In genomic region chr12:85217733-85218310, GRCm38 (mm10) we compare ENCODE assay signal across 27 mouse cellular contexts. TPM values are rescaled to one million over a fixed set of nuclear protein-coding genes. Genes with fewer than 3 reads are reported as not detected.
A peak's percentile ranks its signal among the peaks of the same experiment; 100 is the strongest.
DNase-seq lines count a peak whose midpoint lies in the region; ATAC-seq and TF ChIP-seq lines count a peak whose summit lies in the region.
"Had no signal": no experiment of that assay in that cellular context is flagged by ENCODE, and none has a peak within 500 bp of the region (broad histone marks: within the 10 kb centered on the region; RNA-seq: fewer than 3 reads in every experiment).

No protein-coding gene starts in this region.

- H3K27me3 ChIP-seq in intestine, embryonic 16.5 days (replicated peaks; ENCODE audit: control insufficient read depth, insufficient read depth, low read length), result no peaks in the 10 kb centered on the region
- no peaks in the 10 kb centered on the region for H3K27me3 ChIP-seq in intestine, postnatal 0 days (replicated peaks; ENCODE audit: control insufficient read depth, insufficient read depth, low read length)
- H3K27me3 ChIP-seq in stomach, embryonic 14.5 days (ENCODE audit: control insufficient read depth, insufficient read depth, low read length), result no peaks in the 10 kb centered on the region
- no peaks in the 10 kb centered on the region for H3K27me3 ChIP-seq in stomach, postnatal 0 days (ENCODE audit: control insufficient read depth, insufficient read depth, low read length)
- H3K27me3 ChIP-seq in stomach, embryonic 16.5 days (ENCODE audit: control insufficient read depth, insufficient read depth, low read length), result no peaks in the 10 kb centered on the region
- H3K27me3 ChIP-seq: embryonic facial prominence, embryonic 12.5 days; embryonic facial prominence, embryonic 15.5 days; heart, embryonic 12.5 days; heart, embryonic 15.5 days; Patski had no signal

- no peak overlapping the region for H3K4me2 ChIP-seq in intestine, embryonic 16.5 days (ENCODE audit: low read depth, low read length)
- H3K4me2 ChIP-seq in intestine, postnatal 0 days (replicated peaks; ENCODE audit: low read depth), result no peak overlapping the region
- no peak overlapping the region for H3K4me2 ChIP-seq in stomach, embryonic 14.5 days (replicated peaks; ENCODE audit: low read depth, low read length)
- H3K4me2 ChIP-seq in stomach, postnatal 0 days (replicated peaks; ENCODE audit: low read depth), result no peak overlapping the region
- no peak overlapping the region for H3K4me2 ChIP-seq in stomach, embryonic 16.5 days (ENCODE audit: low read depth, low read length)

- TF ChIP-seq EP300 in stomach, postnatal 0 days (optimal IDR thresholded peaks at IDR 0.05), result no peak

- no peak overlapping the region for H3K27ac ChIP-seq in intestine, embryonic 16.5 days (ENCODE audit: low read length)
- H3K27ac ChIP-seq in intestine, postnatal 0 days (ENCODE audit: low read depth, low read length), result no peak overlapping the region
- no peak overlapping the region for H3K27ac ChIP-seq in stomach, embryonic 14.5 days (ENCODE audit: low read length)
- no peak overlapping the region for H3K27ac ChIP-seq in stomach, postnatal 0 days (replicated peaks)
- H3K27ac ChIP-seq in stomach, embryonic 16.5 days (ENCODE audit: low read length), result peak overlapping the region; percentile 15; the same call in 1 of the 2 replicates
- H3K27ac ChIP-seq: embryonic facial prominence, embryonic 15.5 days; heart, adult 2 months; heart, embryonic 15.5 days had no signal

- H3K36me3 ChIP-seq in intestine, embryonic 16.5 days (ENCODE audit: control insufficient read depth, insufficient read depth, low read length), result 0 out of 2 replicates have a peak, but pooled peaks cover under 1% of the 10 kb centered on the region
- H3K36me3 ChIP-seq in intestine, postnatal 0 days (ENCODE audit: control insufficient read depth, insufficient read depth), result peaks cover 16% of the 10 kb centered on the region
- peaks cover 3% of the 10 kb centered on the region; the same call in 1 of the 2 replicates for H3K36me3 ChIP-seq in stomach, embryonic 14.5 days (ENCODE audit: control insufficient read depth, insufficient read depth, low read length)
- H3K36me3 ChIP-seq in stomach, postnatal 0 days (ENCODE audit: control insufficient read depth, insufficient read depth, low read length), result peaks cover 1% of the 10 kb centered on the region; the same call in 1 of the 2 replicates
- H3K36me3 ChIP-seq in stomach, embryonic 16.5 days (ENCODE audit: control insufficient read depth, insufficient read depth, low read length), result no peaks in the 10 kb centered on the region

- no peak for TF ChIP-seq CTCF in intestine, postnatal 0 days (IDR thresholded peaks at IDR 0.05; ENCODE audit: low read depth)
- TF ChIP-seq CTCF in stomach, postnatal 0 days (IDR thresholded peaks at IDR 0.05; ENCODE audit: low read depth), result no peak

- ATAC-seq in intestine, embryonic 16.5 days, result peak; percentile 16; the same call in 1 of the 2 replicates
- no peak for ATAC-seq in intestine, postnatal 0 days
- peak; percentile 66 for ATAC-seq in stomach, embryonic 14.5 days (ENCODE audit: insufficient number of reproducible peaks, insufficient read depth, low FRiP score, low read depth)
- ATAC-seq in stomach, postnatal 0 days (ENCODE audit: low FRiP score, low TSS enrichment), result no peak
- peak; percentile 41; the same call in 1 of the 2 replicates for ATAC-seq in stomach, embryonic 16.5 days (ENCODE audit: insufficient read depth, low FRiP score)
- ATAC-seq: forebrain, embryonic 14.5 days; forebrain, postnatal 0 days; hindbrain, postnatal 0 days; inflammation-experienced regulatory T-cells, adult 6 months; Patski had no signal

- H3K4me1 ChIP-seq in intestine, embryonic 16.5 days (ENCODE audit: control insufficient read depth, insufficient read depth, low read length), result peaks cover 6% of the 10 kb centered on the region; the same call in 1 of the 2 replicates
- peaks cover 3% of the 10 kb centered on the region; the same call in 1 of the 2 replicates for H3K4me1 ChIP-seq in intestine, postnatal 0 days (replicated peaks; ENCODE audit: control insufficient read depth, insufficient read depth, low read length)
- H3K4me1 ChIP-seq in stomach, embryonic 14.5 days (ENCODE audit: control insufficient read depth, insufficient read depth, low read length), result peaks cover 14% of the 10 kb centered on the region; the same call in 1 of the 2 replicates
- 0 out of 2 replicates have a peak, but pooled peaks cover 2% of the 10 kb centered on the region for H3K4me1 ChIP-seq in stomach, postnatal 0 days (replicated peaks; ENCODE audit: control insufficient read depth, insufficient read depth)
- peaks cover 15% of the 10 kb centered on the region for H3K4me1 ChIP-seq in stomach, embryonic 16.5 days (ENCODE audit: control insufficient read depth, insufficient read depth, low read length)

- H3K4me3 ChIP-seq in intestine, embryonic 16.5 days (ENCODE audit: low read length), result no peak overlapping the region
- H3K4me3 ChIP-seq in intestine, postnatal 0 days (ENCODE audit: low read depth, low read length), result no peak overlapping the region
- no peak overlapping the region for H3K4me3 ChIP-seq in stomach, embryonic 14.5 days (ENCODE audit: low read depth, low read length)
- H3K4me3 ChIP-seq in stomach, postnatal 0 days (ENCODE audit: low read depth, low read length), result no peak overlapping the region
- H3K4me3 ChIP-seq in stomach, embryonic 16.5 days (replicated peaks; ENCODE audit: low read length), result no peak overlapping the region
- H3K4me3 ChIP-seq: heart, adult 2 months had no signal

- WGBS in intestine, embryonic 16.5 days, result 52% methylated on average over 2 of the region's 2 CpGs
- 44% methylated on average over 2 of the region's 2 CpGs for WGBS in intestine, postnatal 0 days
- WGBS in stomach, embryonic 14.5 days, result 71% methylated on average over 2 of the region's 2 CpGs
- 48% methylated on average over 2 of the region's 2 CpGs for WGBS in stomach, postnatal 0 days
- WGBS in stomach, embryonic 16.5 days, result 53% methylated on average over 2 of the region's 2 CpGs

- no peaks in the 10 kb centered on the region for H3K9me3 ChIP-seq in intestine, embryonic 16.5 days (ENCODE audit: control insufficient read depth, low read length)
- H3K9me3 ChIP-seq in intestine, postnatal 0 days (ENCODE audit: control insufficient read depth), result no peaks in the 10 kb centered on the region
- no peaks in the 10 kb centered on the region for H3K9me3 ChIP-seq in stomach, embryonic 14.5 days (ENCODE audit: control insufficient read depth, low read depth, low read length)
- no peaks in the 10 kb centered on the region for H3K9me3 ChIP-seq in stomach, postnatal 0 days (ENCODE audit: control insufficient read depth, low read length)
- no peaks in the 10 kb centered on the region for H3K9me3 ChIP-seq in stomach, embryonic 16.5 days (replicated peaks; ENCODE audit: control insufficient read depth, low read length)
- H3K9me3 ChIP-seq: embryonic facial prominence, embryonic 12.5 days; embryonic facial prominence, embryonic 15.5 days; heart, embryonic 12.5 days; heart, embryonic 15.5 days had no signal

- H3K9ac ChIP-seq in intestine, embryonic 16.5 days (ENCODE audit: low read depth, low read length), result no peak overlapping the region
- no peak overlapping the region for H3K9ac ChIP-seq in intestine, postnatal 0 days (ENCODE audit: low read depth, low read length)
- no peak overlapping the region for H3K9ac ChIP-seq in stomach, embryonic 14.5 days (replicated peaks; ENCODE audit: low read depth, low read length)
- no peak overlapping the region for H3K9ac ChIP-seq in stomach, postnatal 0 days (ENCODE audit: low read length)
- no peak overlapping the region for H3K9ac ChIP-seq in stomach, embryonic 16.5 days (ENCODE audit: low read length)
- H3K9ac ChIP-seq: embryonic facial prominence, embryonic 12.5 days; embryonic facial prominence, embryonic 15.5 days; heart, embryonic 12.5 days; heart, embryonic 15.5 days had no signal

- peak; percentile 16 for DNase-seq in cerebellum, adult 11-12 months
- no peak for DNase-seq in cerebellum, adult 9-10 months
- no peak for DNase-seq in stomach, postnatal 0 days (ENCODE audit: low spot score)
- no peak for DNase-seq in embryo, embryonic 10.5 days (ENCODE audit: low spot score)
- DNase-seq: adrenal gland, postnatal 10 days; adrenal gland, postnatal 36 days; cerebellum, adult 2 months; cerebellum, postnatal 10 days; cerebellum, postnatal 36 days; forebrain, postnatal 0 days; gastrocnemius, adult 2 months; gastrocnemius, postnatal 25 days; heart, adult 2 months; heart, postnatal 10 days; heart, postnatal 4 days had no signal

RNA-seq across cellular contexts. Expression of gene Eif2b2, which starts 1.5 kb away (rescaled TPM):
- 67.6 and 74.8 TPM in 2 replicates for polyA plus RNA-seq in intestine, embryonic 16.5 days (2015; fragmentation: Nextera tagmentation; extraction: Ambion mirVana)
- 44.5 and 44.9 TPM in 2 replicates for polyA plus RNA-seq in intestine, postnatal 0 days (2015; fragmentation: Nextera tagmentation; extraction: Ambion mirVana)
- 81.1 and 82.5 TPM in 2 replicates for polyA plus RNA-seq in stomach, embryonic 14.5 days (2014; fragmentation: Nextera tagmentation; extraction: Ambion mirVana)
- 50.8 and 58.7 TPM in 2 replicates for polyA plus RNA-seq in stomach, postnatal 0 days (2015; fragmentation: Nextera tagmentation; extraction: Ambion mirVana)
- 72.9 and 82.5 TPM in 2 replicates for polyA plus RNA-seq in stomach, embryonic 16.5 days (2015; fragmentation: Nextera tagmentation; extraction: Ambion mirVana)

RNA-seq across cellular contexts. Expression of gene Pgf, which starts 40.2 kb away (rescaled TPM):
- 12.4 and 14.0 TPM in 2 replicates for polyA plus RNA-seq in intestine, embryonic 16.5 days (2015; fragmentation: Nextera tagmentation; extraction: Ambion mirVana)
- polyA plus RNA-seq in intestine, postnatal 0 days (2015; fragmentation: Nextera tagmentation; extraction: Ambion mirVana), result 3.9 and 4.2 TPM in 2 replicates
- polyA plus RNA-seq in stomach, embryonic 14.5 days (2014; fragmentation: Nextera tagmentation; extraction: Ambion mirVana), result 18.2 and 21.8 TPM in 2 replicates
- 3.0 and 3.5 TPM in 2 replicates for polyA plus RNA-seq in stomach, postnatal 0 days (2015; fragmentation: Nextera tagmentation; extraction: Ambion mirVana)
- polyA plus RNA-seq in stomach, embryonic 16.5 days (2015; fragmentation: Nextera tagmentation; extraction: Ambion mirVana), result 14.9 and 16.3 TPM in 2 replicates
- polyA plus RNA-seq: inflammation-experienced regulatory T-cells, adult 6 months had no signal

RNA-seq across cellular contexts. Expression of gene Mlh3, which starts 52.6 kb away (rescaled TPM):
- 5.5 and 5.7 TPM in 2 replicates for polyA plus RNA-seq in intestine, embryonic 16.5 days (2015; fragmentation: Nextera tagmentation; extraction: Ambion mirVana)
- 2.5 and 3.0 TPM in 2 replicates for polyA plus RNA-seq in intestine, postnatal 0 days (2015; fragmentation: Nextera tagmentation; extraction: Ambion mirVana)
- polyA plus RNA-seq in stomach, embryonic 14.5 days (2014; fragmentation: Nextera tagmentation; extraction: Ambion mirVana), result 9.0 and 9.8 TPM in 2 replicates
- 3.0 and 3.2 TPM in 2 replicates for polyA plus RNA-seq in stomach, postnatal 0 days (2015; fragmentation: Nextera tagmentation; extraction: Ambion mirVana)
- polyA plus RNA-seq in stomach, embryonic 16.5 days (2015; fragmentation: Nextera tagmentation; extraction: Ambion mirVana), result 6.6 and 8.4 TPM in 2 replicates

Comparison
In these comparisons a context has a peak if more than half of its experiments do, and no peak if none do; other contexts are left out.
1. ATAC-seq: peak in intestine, embryonic 16.5 days (single experiment), stomach, embryonic 14.5 days (single experiment) and stomach, embryonic 16.5 days (single experiment); none in intestine, postnatal 0 days (single experiment) and stomach, postnatal 0 days (single experiment).